Comparison of ENCODE assay signal across 13 mouse cellular contexts in the genomic region with DNA sequence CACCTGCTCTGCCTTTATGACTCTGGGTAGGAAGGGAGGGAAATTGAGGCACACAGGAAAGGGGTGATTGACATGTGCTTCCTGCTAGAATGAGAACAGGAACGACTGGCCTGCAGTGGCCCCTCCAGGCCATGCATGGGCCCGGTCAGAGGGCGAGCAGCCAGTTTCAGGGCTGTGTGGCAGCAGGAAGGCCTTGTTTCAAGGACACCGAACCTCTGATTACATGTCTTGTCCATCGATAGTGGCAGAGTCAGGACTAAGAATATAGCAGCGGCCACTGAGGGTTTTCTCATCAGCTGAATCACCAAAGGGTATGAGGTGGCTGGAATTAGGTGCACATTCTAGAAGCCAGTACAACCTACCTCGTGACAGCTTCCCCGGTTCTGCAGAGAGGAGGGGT.
"Had no signal": no experiment of that assay in that cellular context is flagged by ENCODE, and none has a peak within 500 bp of the region (broad histone marks: within the 10 kb centered on the region; RNA-seq: fewer than 3 reads in every experiment).

No protein-coding gene starts in this region.

- H3K4me3 ChIP-seq: limb, embryonic 13.5 days; midbrain, embryonic 12.5 days; neural tube, embryonic 13.5 days had no signal

- H3K36me3 ChIP-seq: neural tube, embryonic 13.5 days had no signal

- H3K9me3 ChIP-seq: limb, embryonic 13.5 days; midbrain, embryonic 12.5 days; neural tube, embryonic 13.5 days had no signal

- H3K27me3 ChIP-seq: limb, embryonic 13.5 days; midbrain, embryonic 12.5 days; neural tube, embryonic 13.5 days had no signal

- H3K27ac ChIP-seq: limb, embryonic 13.5 days; liver, embryonic 14.5 days; midbrain, embryonic 12.5 days; neural tube, embryonic 13.5 days had no signal

- H3K4me2 ChIP-seq: limb, embryonic 13.5 days; midbrain, embryonic 12.5 days; neural tube, embryonic 13.5 days had no signal

- H3K9ac ChIP-seq: limb, embryonic 13.5 days; liver, embryonic 14.5 days; midbrain, embryonic 12.5 days; neural tube, embryonic 13.5 days had no signal

- DNase-seq: kidney, postnatal 14 days; left cerebral cortex, postnatal 4 days; lung, adult 18-20 months; retina, postnatal 1 day; right cerebral cortex, postnatal 4 days; spleen, adult 18-20 months; thymus, adult 18-20 months; thymus, postnatal 14 days had no signal

- ATAC-seq: midbrain, embryonic 16.5 days had no signal
